13 mouse cellular contexts compared by ENCODE assay signal in the genomic region with DNA sequence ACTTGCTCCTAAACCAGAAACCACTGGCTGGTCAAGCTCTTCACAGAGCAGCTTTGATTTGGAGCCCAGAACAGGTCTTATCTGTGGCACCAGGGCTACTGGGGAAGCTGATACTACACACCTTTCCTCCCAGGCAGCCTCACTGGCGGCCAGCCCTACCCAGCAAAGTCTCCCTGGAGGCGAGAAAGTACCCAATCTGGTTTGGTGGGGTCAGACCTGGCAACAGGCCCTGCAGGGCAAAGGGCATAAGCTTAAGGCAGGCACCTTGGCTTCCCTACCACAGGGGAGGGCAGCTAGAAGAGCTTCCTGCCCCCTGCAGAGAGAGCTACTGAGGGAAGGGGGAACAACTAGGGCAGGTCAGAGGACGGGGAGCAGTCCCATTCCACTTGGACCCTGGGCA. TPM values are rescaled to one million over a fixed set of nuclear protein-coding genes. Genes with fewer than 3 reads are reported as not detected.
A peak's percentile ranks its signal among the peaks of the same experiment; 100 is the strongest.
DNase-seq lines count a peak whose midpoint lies in the region; ATAC-seq lines count a peak whose summit lies in the region.
"Had no signal": no experiment of that assay in that cellular context is flagged by ENCODE, and none has a peak within 500 bp of the region (broad histone marks: within the 10 kb centered on the region; RNA-seq: fewer than 3 reads in every experiment).

No protein-coding gene starts in this region.

- peak overlapping the region; percentile 29 for H3K9ac ChIP-seq in heart, embryonic 13.5 days
- H3K9ac ChIP-seq in liver, embryonic 16.5 days (ENCODE audit: low read depth, low read length), result no peak overlapping the region
- H3K9ac ChIP-seq in stomach, embryonic 14.5 days (replicated peaks; ENCODE audit: low read depth, low read length), result no peak overlapping the region
- H3K9ac ChIP-seq in midbrain, embryonic 13.5 days (replicated peaks), result no peak overlapping the region
- H3K9ac ChIP-seq: hindbrain, embryonic 13.5 days; midbrain, embryonic 15.5 days had no signal

- no peak for ATAC-seq in heart, embryonic 13.5 days (ENCODE audit: extremely low read depth, insufficient number of reproducible peaks, low FRiP score, low TSS enrichment)
- ATAC-seq in liver, embryonic 16.5 days (ENCODE audit: low read depth), result peak; percentile 12; the same call in 1 of the 2 replicates
- ATAC-seq in stomach, embryonic 14.5 days (ENCODE audit: insufficient number of reproducible peaks, insufficient read depth, low FRiP score, low read depth), result peak; percentile 57; the same call in 1 of the 2 replicates
- ATAC-seq in midbrain, embryonic 13.5 days, result no peak
- ATAC-seq: midbrain, embryonic 15.5 days had no signal

- peaks cover 39% of the 10 kb centered on the region for H3K36me3 ChIP-seq in heart, embryonic 13.5 days
- peaks cover 13% of the 10 kb centered on the region for H3K36me3 ChIP-seq in liver, embryonic 16.5 days (ENCODE audit: control insufficient read depth, insufficient read depth)
- H3K36me3 ChIP-seq in stomach, embryonic 14.5 days (ENCODE audit: control insufficient read depth, insufficient read depth, low read length), result peaks cover 29% of the 10 kb centered on the region
- peaks cover 40% of the 10 kb centered on the region for H3K36me3 ChIP-seq in midbrain, embryonic 13.5 days

- WGBS in heart, embryonic 13.5 days, result 7% methylated on average over 3 of the region's 3 CpGs
- WGBS in liver, embryonic 16.5 days (ENCODE audit: insufficient replicate concordance), result 18% methylated on average over 3 of the region's 3 CpGs
- WGBS in stomach, embryonic 14.5 days, result 20% methylated on average over 3 of the region's 3 CpGs
- 36% methylated on average over 3 of the region's 3 CpGs for WGBS in midbrain, embryonic 13.5 days

- peaks cover 8% of the 10 kb centered on the region for H3K4me1 ChIP-seq in heart, embryonic 13.5 days
- H3K4me1 ChIP-seq in liver, embryonic 16.5 days (ENCODE audit: control insufficient read depth, low read depth, low read length), result peaks cover 5% of the 10 kb centered on the region
- H3K4me1 ChIP-seq in stomach, embryonic 14.5 days (ENCODE audit: control insufficient read depth, insufficient read depth, low read length), result no peaks in the 10 kb centered on the region
- no peaks in the 10 kb centered on the region for H3K4me1 ChIP-seq in midbrain, embryonic 13.5 days (replicated peaks)
- H3K4me1 ChIP-seq: hindbrain, embryonic 13.5 days; midbrain, embryonic 15.5 days had no signal

- no peak overlapping the region for H3K4me2 ChIP-seq in heart, embryonic 13.5 days
- no peak overlapping the region for H3K4me2 ChIP-seq in liver, embryonic 16.5 days (ENCODE audit: low read depth, low read length)
- no peak overlapping the region for H3K4me2 ChIP-seq in stomach, embryonic 14.5 days (replicated peaks; ENCODE audit: low read depth, low read length)
- no peak overlapping the region for H3K4me2 ChIP-seq in midbrain, embryonic 13.5 days (replicated peaks)
- H3K4me2 ChIP-seq: hindbrain, embryonic 13.5 days; midbrain, embryonic 15.5 days had no signal

- no peak for DNase-seq in heart, postnatal 10 days
- peak; percentile 95 for DNase-seq in kidney, adult 11 months
- DNase-seq in right cerebral cortex, postnatal 10 days (ENCODE audit: low spot score in 2 of 2), result no peak
- no peak for DNase-seq in gastrocnemius, postnatal 25 days
- DNase-seq: gastrocnemius, postnatal 10 days; left cerebral cortex, postnatal 4 days had no signal

- intact Hi-C loops in heart, postnatal 10 days (cut with DNase I), result no loop called here

- H3K4me3 ChIP-seq in heart, embryonic 13.5 days, result no peak overlapping the region
- no peak overlapping the region for H3K4me3 ChIP-seq in liver, embryonic 16.5 days (ENCODE audit: low read depth, low read length)
- H3K4me3 ChIP-seq in stomach, embryonic 14.5 days (ENCODE audit: low read depth, low read length), result no peak overlapping the region
- no peak overlapping the region for H3K4me3 ChIP-seq in midbrain, embryonic 13.5 days (replicated peaks)
- H3K4me3 ChIP-seq: erythroblast, embryonic 14.5 days; hindbrain, embryonic 13.5 days; midbrain, embryonic 15.5 days had no signal

- H3K27ac ChIP-seq in heart, embryonic 13.5 days (replicated peaks), result no peak overlapping the region
- H3K27ac ChIP-seq in liver, embryonic 16.5 days (ENCODE audit: low read length), result no peak overlapping the region
- peak overlapping the region; percentile 78; the same call in 1 of the 2 replicates for H3K27ac ChIP-seq in stomach, embryonic 14.5 days (ENCODE audit: low read length)
- H3K27ac ChIP-seq in midbrain, embryonic 13.5 days, result no peak overlapping the region
- H3K27ac ChIP-seq: hindbrain, embryonic 13.5 days; midbrain, embryonic 15.5 days had no signal

- no peaks in the 10 kb centered on the region for H3K9me3 ChIP-seq in heart, embryonic 13.5 days
- no peaks in the 10 kb centered on the region for H3K9me3 ChIP-seq in liver, embryonic 16.5 days (replicated peaks; ENCODE audit: control insufficient read depth, low read length)
- H3K9me3 ChIP-seq in stomach, embryonic 14.5 days (ENCODE audit: control insufficient read depth, low read depth, low read length), result no peaks in the 10 kb centered on the region
- H3K9me3 ChIP-seq in midbrain, embryonic 13.5 days, result no peaks in the 10 kb centered on the region
- H3K9me3 ChIP-seq: hindbrain, embryonic 13.5 days; midbrain, embryonic 15.5 days had no signal

- no peaks in the 10 kb centered on the region for H3K27me3 ChIP-seq in heart, embryonic 13.5 days (replicated peaks)
- H3K27me3 ChIP-seq in liver, embryonic 16.5 days (ENCODE audit: control insufficient read depth, insufficient read depth, low read depth, low read length), result no peaks in the 10 kb centered on the region
- no peaks in the 10 kb centered on the region for H3K27me3 ChIP-seq in stomach, embryonic 14.5 days (ENCODE audit: control insufficient read depth, insufficient read depth, low read length)
- H3K27me3 ChIP-seq in midbrain, embryonic 13.5 days, result no peaks in the 10 kb centered on the region
- H3K27me3 ChIP-seq: hindbrain, embryonic 13.5 days; midbrain, embryonic 15.5 days had no signal

RNA-seq across cellular contexts. Expression of gene Slc25a10, which starts 8.7 kb away (rescaled TPM):
- 42.9 and 43.2 TPM in 2 replicates for polyA plus RNA-seq in heart, embryonic 13.5 days (2015; fragmentation: Nextera tagmentation; extraction: Ambion mirVana)
- total RNA-seq in heart, postnatal 10 days (2021), result 10 to 100 TPM; 24.8 to 25.0 TPM
- 37.0 and 38.9 TPM in 2 replicates for polyA plus RNA-seq in liver, embryonic 16.5 days (2015; fragmentation: Nextera tagmentation; extraction: Ambion mirVana)
- polyA plus RNA-seq in stomach, embryonic 14.5 days (2014; fragmentation: Nextera tagmentation; extraction: Ambion mirVana), result 66.5 and 75.1 TPM in 2 replicates
- polyA plus RNA-seq in midbrain, embryonic 13.5 days (2015; fragmentation: Nextera tagmentation; extraction: Ambion mirVana), result 28.2 and 29.2 TPM in 2 replicates
- total RNA-seq in gastrocnemius, postnatal 25 days (2021), result 1 to 10 TPM; 3.2 to 8.7 TPM

RNA-seq across cellular contexts. Expression of gene Mrpl12, which starts 15.9 kb away (rescaled TPM):
- 212 and 228 TPM in 2 replicates for polyA plus RNA-seq in heart, embryonic 13.5 days (2015; fragmentation: Nextera tagmentation; extraction: Ambion mirVana)
- total RNA-seq in heart, postnatal 10 days (2021), result 100 to 1,000 TPM; 227 to 233 TPM
- polyA plus RNA-seq in liver, embryonic 16.5 days (2015; fragmentation: Nextera tagmentation; extraction: Ambion mirVana), result 81.5 and 83.1 TPM in 2 replicates
- 150 and 153 TPM in 2 replicates for polyA plus RNA-seq in stomach, embryonic 14.5 days (2014; fragmentation: Nextera tagmentation; extraction: Ambion mirVana)
- 111 and 113 TPM in 2 replicates for polyA plus RNA-seq in midbrain, embryonic 13.5 days (2015; fragmentation: Nextera tagmentation; extraction: Ambion mirVana)
- 100 to 1,000 TPM; 156 to 166 TPM for total RNA-seq in gastrocnemius, postnatal 25 days (2021)

RNA-seq across cellular contexts. Expression of gene Gcgr, which starts 30.1 kb away (rescaled TPM):
- polyA plus RNA-seq in heart, embryonic 13.5 days (2015; fragmentation: Nextera tagmentation; extraction: Ambion mirVana), result 2.1 and 2.4 TPM in 2 replicates
- 1 to 10 TPM; 2.4 to 3.1 TPM for total RNA-seq in heart, postnatal 10 days (2021)
- 18.7 and 20.7 TPM in 2 replicates for polyA plus RNA-seq in liver, embryonic 16.5 days (2015; fragmentation: Nextera tagmentation; extraction: Ambion mirVana)
- polyA plus RNA-seq in stomach, embryonic 14.5 days (2014; fragmentation: Nextera tagmentation; extraction: Ambion mirVana), result 1.2 and 1.9 TPM in 2 replicates
- 0.20 and 0.32 TPM in 2 replicates for polyA plus RNA-seq in midbrain, embryonic 13.5 days (2015; fragmentation: Nextera tagmentation; extraction: Ambion mirVana)
- under 1 TPM in 1 of 2 experiments, not detected in 1; 0.31 TPM for total RNA-seq in gastrocnemius, postnatal 25 days (2021)

RNA-seq across cellular contexts. Expression of gene Arl16, which starts 33.0 kb away (rescaled TPM):
- 36.4 and 39.3 TPM in 2 replicates for polyA plus RNA-seq in heart, embryonic 13.5 days (2015; fragmentation: Nextera tagmentation; extraction: Ambion mirVana)
- total RNA-seq in heart, postnatal 10 days (2021), result 10 to 100 TPM; 13.6 to 16.5 TPM
- 12.4 and 12.5 TPM in 2 replicates for polyA plus RNA-seq in liver, embryonic 16.5 days (2015; fragmentation: Nextera tagmentation; extraction: Ambion mirVana)
- 43.3 and 49.4 TPM in 2 replicates for polyA plus RNA-seq in stomach, embryonic 14.5 days (2014; fragmentation: Nextera tagmentation; extraction: Ambion mirVana)
- polyA plus RNA-seq in midbrain, embryonic 13.5 days (2015; fragmentation: Nextera tagmentation; extraction: Ambion mirVana), result 64.7 and 67.8 TPM in 2 replicates
- total RNA-seq in gastrocnemius, postnatal 25 days (2021), result 1 to 10 TPM; 5.2 to 9.1 TPM

RNA-seq across cellular contexts. Expression of gene Ccdc137, which starts 42.4 kb away (rescaled TPM):
- 19.1 and 21.1 TPM in 2 replicates for polyA plus RNA-seq in heart, embryonic 13.5 days (2015; fragmentation: Nextera tagmentation; extraction: Ambion mirVana)
- total RNA-seq in heart, postnatal 10 days (2021), result 1 to 10 TPM; 6.4 to 7.9 TPM
- 15.0 and 15.2 TPM in 2 replicates for polyA plus RNA-seq in liver, embryonic 16.5 days (2015; fragmentation: Nextera tagmentation; extraction: Ambion mirVana)
- 30.9 and 31.1 TPM in 2 replicates for polyA plus RNA-seq in stomach, embryonic 14.5 days (2014; fragmentation: Nextera tagmentation; extraction: Ambion mirVana)
- 26.1 and 28.7 TPM in 2 replicates for polyA plus RNA-seq in midbrain, embryonic 13.5 days (2015; fragmentation: Nextera tagmentation; extraction: Ambion mirVana)
- 1 to 10 TPM; 5.8 to 7.6 TPM for total RNA-seq in gastrocnemius, postnatal 25 days (2021)

Comparison
In these comparisons a context has a peak if more than half of its experiments do, and no peak if none do; other contexts are left out.
1. ATAC-seq: peak in liver, embryonic 16.5 days (single experiment) and stomach, embryonic 14.5 days (single experiment); none in heart, embryonic 13.5 days (single experiment) and midbrain, embryonic 13.5 days (single experiment).